In the genomic region with DNA sequence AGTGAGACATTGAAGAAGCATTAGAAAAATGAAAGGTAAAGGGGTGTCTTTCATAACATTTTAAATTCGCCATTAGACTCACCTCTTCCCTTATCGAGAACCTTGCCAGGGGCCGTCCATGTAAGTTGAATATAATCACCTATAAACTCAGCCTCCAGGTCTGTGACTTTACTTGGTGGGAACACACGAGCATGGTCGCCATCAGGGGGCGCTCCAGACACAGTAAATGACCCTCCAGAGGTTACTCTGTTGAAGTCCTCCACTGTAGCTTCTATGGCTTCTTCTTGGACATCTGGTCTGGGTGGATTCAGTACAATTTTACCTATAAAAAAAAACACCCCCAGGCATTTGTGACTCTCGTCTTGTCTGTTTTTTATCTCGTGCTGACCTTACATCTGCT, we compare ENCODE assay signal across 8 mouse cellular contexts. TPM values are rescaled to one million over a fixed set of nuclear protein-coding genes. Genes with fewer than 3 reads are reported as not detected.
DNase-seq lines count a peak whose midpoint lies in the region; ATAC-seq and TF ChIP-seq lines count a peak whose summit lies in the region.

No protein-coding gene starts in this region.

- TF ChIP-seq POLR2A in MEL (IDR thresholded peaks at IDR 0.05; ENCODE audit: control insufficient read depth in 1 of 2, insufficient read depth in 1 of 2, low read depth in 1 of 2, low read length in 2 of 2, poor library complexity in 1 of 2): no peak
- TF ChIP-seq POLR2A in embryonic fibroblast, embryonic 13.5 days (IDR thresholded peaks at IDR 0.05; ENCODE audit: low read depth, low read length): no peak

- H3K4me2 ChIP-seq in forebrain, embryonic 14.5 days (ENCODE audit: low read length): no peak overlapping the region
- H3K4me2 ChIP-seq in forebrain, embryonic 16.5 days (ENCODE audit: low read length): no peak overlapping the region
- no peak overlapping the region for H3K4me2 ChIP-seq in liver, embryonic 12.5 days
- H3K4me2 ChIP-seq in midbrain, postnatal 0 days (ENCODE audit: low read depth, low read length, poor library complexity, severe bottlenecking): no peak overlapping the region

- DNase-seq in forebrain, embryonic 14.5 days (ENCODE audit: low spot score): peak; percentile 37
- DNase-seq in liver (peak; percentile 67), MEL (ENCODE audit: low read depth, low spot score) (peak; percentile 81)
- no peak for DNase-seq in midbrain, postnatal 0 days (ENCODE audit: low spot score)
- DNase-seq in frontal cortex, postnatal 25 days (ENCODE audit: low spot score in 2 of 2): no peak

- 39% methylated on average over 8 of the region's 8 CpGs for WGBS in forebrain, embryonic 14.5 days
- 39% methylated on average over 8 of the region's 8 CpGs for WGBS in forebrain, embryonic 16.5 days
- 24% methylated on average over 8 of the region's 8 CpGs for WGBS in liver, embryonic 12.5 days (ENCODE audit: insufficient replicate concordance)
- 37% methylated on average over 8 of the region's 8 CpGs for WGBS in midbrain, postnatal 0 days

- no peaks in the 10 kb centered on the region for H3K79me2 ChIP-seq in MEL (ENCODE audit: control insufficient read depth, insufficient read depth, low read length, poor library complexity)

- no peak for ATAC-seq in forebrain, embryonic 14.5 days
- ATAC-seq in forebrain, embryonic 16.5 days: no peak
- no peak for ATAC-seq in liver, embryonic 12.5 days
- no peak for ATAC-seq in midbrain, postnatal 0 days (ENCODE audit: low FRiP score)

- no peak overlapping the region for H3K27ac ChIP-seq in forebrain, embryonic 14.5 days (ENCODE audit: low read depth, low read length)
- H3K27ac ChIP-seq in forebrain, embryonic 16.5 days (ENCODE audit: low read length): no peak overlapping the region
- no peak overlapping the region for H3K27ac ChIP-seq in liver, embryonic 12.5 days
- no peak overlapping the region for H3K27ac ChIP-seq in MEL (ENCODE audit: control insufficient read depth, low read depth, low read length)
- H3K27ac ChIP-seq in embryonic fibroblast, embryonic 13.5 days (ENCODE audit: insufficient read depth, low read length): no peak overlapping the region
- H3K27ac ChIP-seq in midbrain, postnatal 0 days (ENCODE audit: low read depth, low read length): no peak overlapping the region

- H3K36me3 ChIP-seq in forebrain, embryonic 14.5 days (ENCODE audit: control insufficient read depth, insufficient read depth, low read length): no peaks in the 10 kb centered on the region
- no peaks in the 10 kb centered on the region for H3K36me3 ChIP-seq in forebrain, embryonic 16.5 days (ENCODE audit: control insufficient read depth, insufficient read depth)
- H3K36me3 ChIP-seq in liver, embryonic 12.5 days: no peaks in the 10 kb centered on the region
- peaks cover 0 to 7% of the 10 kb centered on the region in 2 experiments; a peak in 2 of 4 replicates for H3K36me3 ChIP-seq in MEL (ENCODE audit: control insufficient read depth in 1 of 2, insufficient read depth in 2 of 2, low read length in 2 of 2)
- H3K36me3 ChIP-seq in midbrain, postnatal 0 days (ENCODE audit: insufficient read depth, low read length): no peaks in the 10 kb centered on the region

- TF ChIP-seq CTCF in MEL (IDR thresholded peaks at IDR 0.05 in 2 of 3, conservative IDR thresholded peaks at IDR 0.05 in 1 of 3; ENCODE audit: control insufficient read depth in 1 of 3, insufficient read depth in 1 of 3, low read depth in 2 of 3, low read length in 3 of 3, poor library complexity in 1 of 3, severe bottlenecking in 1 of 3): peak; percentile 56 to 82 (median 72)
- TF ChIP-seq CTCF in embryonic fibroblast, embryonic 13.5 days (IDR thresholded peaks at IDR 0.05; ENCODE audit: borderline replicate concordance, insufficient read depth, low read length): peak; percentile 34; the same call in 1 of the 2 replicates
- peak; percentile 40; the same call in 1 of the 2 replicates for TF ChIP-seq CTCF in midbrain, postnatal 0 days (IDR thresholded peaks at IDR 0.05)

- TF ChIP-seq EP300 in MEL (IDR thresholded peaks at IDR 0.05; ENCODE audit: low read depth in 1 of 2, low read length in 2 of 2): no peak

- no peak overlapping the region for H3K9ac ChIP-seq in forebrain, embryonic 14.5 days (ENCODE audit: low read length)
- no peak overlapping the region for H3K9ac ChIP-seq in forebrain, embryonic 16.5 days (replicated peaks; ENCODE audit: low read depth, low read length)
- H3K9ac ChIP-seq in liver, embryonic 12.5 days: no peak overlapping the region
- H3K9ac ChIP-seq in MEL (ENCODE audit: control insufficient read depth, low read depth, low read length, poor library complexity, severe bottlenecking): no peak overlapping the region
- no peak overlapping the region for H3K9ac ChIP-seq in midbrain, postnatal 0 days (replicated peaks; ENCODE audit: low read length, poor library complexity, severe bottlenecking)

- H3K9me3 ChIP-seq in forebrain, embryonic 14.5 days (replicated peaks; ENCODE audit: control insufficient read depth, low read length): no peaks in the 10 kb centered on the region
- no peaks in the 10 kb centered on the region for H3K9me3 ChIP-seq in forebrain, embryonic 16.5 days (ENCODE audit: control insufficient read depth, low read length)
- no peaks in the 10 kb centered on the region for H3K9me3 ChIP-seq in liver, embryonic 12.5 days (replicated peaks)
- no peaks in the 10 kb centered on the region for H3K9me3 ChIP-seq in MEL (replicated peaks; ENCODE audit: insufficient read depth, low read length)
- H3K9me3 ChIP-seq in midbrain, postnatal 0 days (ENCODE audit: low read length): no peaks in the 10 kb centered on the region

- no peaks in the 10 kb centered on the region for H3K27me3 ChIP-seq in forebrain, embryonic 14.5 days (replicated peaks; ENCODE audit: control insufficient read depth, insufficient read depth, low read length)
- H3K27me3 ChIP-seq in forebrain, embryonic 16.5 days (replicated peaks; ENCODE audit: control insufficient read depth, insufficient read depth, low read length): no peaks in the 10 kb centered on the region
- no peaks in the 10 kb centered on the region for H3K27me3 ChIP-seq in liver, embryonic 12.5 days (replicated peaks)
- no peaks in the 10 kb centered on the region for H3K27me3 ChIP-seq in MEL (ENCODE audit: control insufficient read depth in 1 of 2, insufficient read depth in 2 of 2, low read length in 2 of 2)
- H3K27me3 ChIP-seq in midbrain, postnatal 0 days (ENCODE audit: insufficient read depth, low read length): no peaks in the 10 kb centered on the region

- peak; percentile 72 for TF ChIP-seq RAD21 in MEL (IDR thresholded peaks at IDR 0.05; ENCODE audit: low read depth, low read length)

- no peak overlapping the region for H3K4me3 ChIP-seq in forebrain, embryonic 14.5 days (ENCODE audit: low read depth, low read length)
- H3K4me3 ChIP-seq in forebrain, embryonic 16.5 days (replicated peaks; ENCODE audit: low read length): no peak overlapping the region
- H3K4me3 ChIP-seq in liver, embryonic 12.5 days: no peak overlapping the region
- H3K4me3 ChIP-seq in MEL (ENCODE audit: control insufficient read depth in 1 of 2, insufficient read depth in 1 of 2, low read depth in 2 of 2, low read length in 2 of 2): no peak overlapping the region
- H3K4me3 ChIP-seq in embryonic fibroblast, embryonic 13.5 days (ENCODE audit: insufficient read depth, low read length): no peak overlapping the region
- no peak overlapping the region for H3K4me3 ChIP-seq in midbrain, postnatal 0 days (ENCODE audit: low read depth, low read length)

- no peaks in the 10 kb centered on the region for H3K4me1 ChIP-seq in forebrain, embryonic 14.5 days (ENCODE audit: control insufficient read depth, insufficient read depth, low read length)
- no peaks in the 10 kb centered on the region for H3K4me1 ChIP-seq in forebrain, embryonic 16.5 days (replicated peaks; ENCODE audit: control insufficient read depth, insufficient read depth, low read length)
- no peaks in the 10 kb centered on the region for H3K4me1 ChIP-seq in liver, embryonic 12.5 days
- peaks cover 2 to 3% of the 10 kb centered on the region in 2 experiments; a peak in 3 of 4 replicates for H3K4me1 ChIP-seq in MEL (ENCODE audit: control insufficient read depth in 1 of 2, insufficient read depth in 2 of 2, low read length in 2 of 2)
- no peaks in the 10 kb centered on the region for H3K4me1 ChIP-seq in embryonic fibroblast, embryonic 13.5 days (ENCODE audit: control insufficient read depth, insufficient read depth, low read length)
- no peaks in the 10 kb centered on the region for H3K4me1 ChIP-seq in midbrain, postnatal 0 days (ENCODE audit: insufficient read depth, low read length)

RNA-seq across cellular contexts. Expression of gene Clca3a2, which starts 17.4 kb away (rescaled TPM):
- polyA plus RNA-seq in forebrain, embryonic 14.5 days (2014; fragmentation: Nextera tagmentation; extraction: Ambion mirVana): not detected in 2 replicates
- polyA plus RNA-seq in forebrain, embryonic 16.5 days (2015; fragmentation: Nextera tagmentation; extraction: Ambion mirVana): not detected in 2 replicates
- not detected in 2 replicates for polyA plus RNA-seq in liver, embryonic 12.5 days (2016; fragmentation: Nextera tagmentation; extraction: Ambion mirVana)
- 0.08 and 0.13 TPM in 2 replicates for total RNA-seq in MEL (2012; rRNA removed)
- polyA plus RNA-seq in MEL (2012; ENCODE audit: insufficient read depth in 1 of 2, insufficient read length in 2 of 2, low read depth in 1 of 2, low replicate concordance in 2 of 2, missing spikeins in 1 of 2): 1 to 10 TPM in 1 of 2 experiments, not detected in 1; 1.5 TPM
- 0.42 TPM in 1 of 2 replicates, not detected in the other for polyA plus RNA-seq in embryonic fibroblast, embryonic 13.5 days (2011; ENCODE audit: insufficient read length, low read depth, missing spikeins)
- 2.8 TPM in 1 of 2 replicates, not detected in the other for total RNA-seq in midbrain, postnatal 0 days (2014; rRNA removed)
- 0.44 TPM in 1 of 2 replicates, not detected in the other for polyA plus RNA-seq in midbrain, postnatal 0 days (2015; fragmentation: Nextera tagmentation; extraction: Ambion mirVana)

RNA-seq across cellular contexts. Expression of gene Clca3a1, which starts 41.1 kb away (rescaled TPM):
- 0.38 and 0.47 TPM in 2 replicates for polyA plus RNA-seq in forebrain, embryonic 14.5 days (2014; fragmentation: Nextera tagmentation; extraction: Ambion mirVana)
- 0.35 and 0.70 TPM in 2 replicates for polyA plus RNA-seq in forebrain, embryonic 16.5 days (2015; fragmentation: Nextera tagmentation; extraction: Ambion mirVana)
- polyA plus RNA-seq in liver, embryonic 12.5 days (2016; fragmentation: Nextera tagmentation; extraction: Ambion mirVana): 3.0 and 3.3 TPM in 2 replicates
- total RNA-seq in MEL (2012; rRNA removed): 0.07 and 0.12 TPM in 2 replicates
- polyA plus RNA-seq in MEL (2012; ENCODE audit: insufficient read depth in 1 of 2, insufficient read length in 2 of 2, low read depth in 1 of 2, low replicate concordance in 2 of 2, missing spikeins in 1 of 2): under 1 TPM in 1 of 2 experiments, not detected in 1; 0.40 TPM
- 17.2 and 26.1 TPM in 2 replicates for polyA plus RNA-seq in embryonic fibroblast, embryonic 13.5 days (2011; ENCODE audit: insufficient read length, low read depth, missing spikeins)
- total RNA-seq in midbrain, postnatal 0 days (2014; rRNA removed): 0.27 and 0.52 TPM in 2 replicates
- 1.0 and 1.4 TPM in 2 replicates for polyA plus RNA-seq in midbrain, postnatal 0 days (2015; fragmentation: Nextera tagmentation; extraction: Ambion mirVana)

RNA-seq across cellular contexts. Expression of gene Clca3b, which starts 47.3 kb away (rescaled TPM):
- not detected in 2 replicates for polyA plus RNA-seq in forebrain, embryonic 14.5 days (2014; fragmentation: Nextera tagmentation; extraction: Ambion mirVana)
- polyA plus RNA-seq in forebrain, embryonic 16.5 days (2015; fragmentation: Nextera tagmentation; extraction: Ambion mirVana): not detected in 2 replicates
- polyA plus RNA-seq in liver, embryonic 12.5 days (2016; fragmentation: Nextera tagmentation; extraction: Ambion mirVana): not detected in 2 replicates
- not detected in 2 replicates for total RNA-seq in MEL (2012; rRNA removed)
- polyA plus RNA-seq in MEL (2012; ENCODE audit: insufficient read depth in 1 of 2, insufficient read length in 2 of 2, low read depth in 1 of 2, low replicate concordance in 2 of 2, missing spikeins in 1 of 2): under 1 TPM in 1 of 2 experiments, not detected in 1; 0.11 TPM
- polyA plus RNA-seq in embryonic fibroblast, embryonic 13.5 days (2011; ENCODE audit: insufficient read length, low read depth, missing spikeins): not detected in 2 replicates
- total RNA-seq in midbrain, postnatal 0 days (2014; rRNA removed): not detected in 2 replicates
- not detected in 2 replicates for polyA plus RNA-seq in midbrain, postnatal 0 days (2015; fragmentation: Nextera tagmentation; extraction: Ambion mirVana)

Comparison
In these comparisons a context has a peak if more than half of its experiments do, and no peak if none do; other contexts are left out.
1. DNase-seq: peak in forebrain, embryonic 14.5 days (single experiment), liver (single experiment) and MEL (single experiment); none in midbrain, postnatal 0 days (single experiment) and frontal cortex, postnatal 25 days (0 of 2).
2. Peak in every context shown above with its lines, with median percentiles within 50 percentile points of each other: CTCF ChIP-seq.